Mouse (Mus musculus) erythroblast, embryonic 14.5 days (primary cell): ENCODE results near the gene Dkk2.
"Not testable (repeated sequence)": the region's sequence is repeated elsewhere in the genome, so short reads cannot be mapped to it uniquely, and the experiment has no call there.

ENCODE experiments used
- GATA1 ChIP-seq: IDR thresholded peaks from 2 replicates; pipeline ENCODE4 v1.6.1; 2012; ENCODE audit warnings: low read length, inconsistent platforms, mixed read lengths
- TAL1 ChIP-seq: IDR thresholded peaks from 3 replicates; pipeline ENCODE4 v1.6.1; 2012; ENCODE audit warnings: low read length, inconsistent platforms, mixed read lengths

DNA sequence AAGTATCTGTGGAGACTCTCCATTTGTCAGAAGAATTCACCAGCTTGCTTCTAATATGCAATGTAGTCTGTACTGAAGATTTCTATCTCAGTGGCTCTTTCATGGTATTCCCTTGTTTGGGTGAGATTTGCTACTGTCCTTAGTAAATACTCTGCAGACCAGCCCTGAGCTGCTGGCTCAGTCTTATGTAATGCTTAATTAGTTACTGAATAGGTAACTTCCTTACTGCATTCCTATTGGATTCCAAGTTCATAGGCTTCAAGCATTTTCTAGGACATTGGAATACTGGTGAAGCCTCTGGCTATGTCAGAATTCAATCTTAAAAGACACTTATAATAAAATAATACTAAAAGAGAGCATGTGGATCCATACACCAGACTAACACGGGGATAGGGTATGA lies 22.3 kb upstream of the Dkk2 start:
- not testable (repeated sequence) for TF ChIP-seq GATA1, TAL1
